Mouse (Mus musculus) thymus, postnatal 10 days (tissue): ENCODE results near the gene Hps3.
A peak's percentile ranks its signal among the peaks of the same experiment; 100 is the strongest.
"Not testable (repeated sequence)": the region's sequence is repeated elsewhere in the genome, so short reads cannot be mapped to it uniquely, and the experiment has no call there.

Source experiments
- DNase-seq, 2 experiments: peaks; one replicate each; pipeline ENCODE4 v3.0.0; 2021; ENCODE audit warnings: low spot score in 2 of 2

The Hps3 gene

GRCm38 (mm10) chr3:20034719-20035404 lies at the start of gene Hps3:
Gene Hps3, minus strand, starts transcription at chr3:20035315.
- DNase-seq, result peak; percentile 76

DNA sequence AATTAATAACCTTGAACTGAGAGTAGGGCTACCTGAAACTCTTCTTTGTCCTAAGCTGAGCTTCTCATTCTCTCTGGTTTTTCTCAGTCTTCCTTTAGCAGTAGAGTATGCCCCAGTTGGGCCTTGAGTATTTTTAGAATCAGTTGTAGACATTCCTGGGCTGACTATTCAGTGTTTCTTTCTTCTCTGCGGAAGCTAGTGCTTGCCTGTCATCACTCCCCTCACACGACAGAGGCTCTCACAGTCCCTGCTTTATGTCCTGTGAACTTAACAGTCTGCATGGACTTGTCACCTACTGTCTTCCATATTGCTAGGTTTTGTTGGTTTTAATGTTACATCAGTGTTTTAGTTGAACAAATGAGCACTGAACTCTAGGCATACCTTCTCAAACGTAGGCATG lies 47.0 kb upstream of the Hps3 start:
- no peak for DNase-seq

DNA sequence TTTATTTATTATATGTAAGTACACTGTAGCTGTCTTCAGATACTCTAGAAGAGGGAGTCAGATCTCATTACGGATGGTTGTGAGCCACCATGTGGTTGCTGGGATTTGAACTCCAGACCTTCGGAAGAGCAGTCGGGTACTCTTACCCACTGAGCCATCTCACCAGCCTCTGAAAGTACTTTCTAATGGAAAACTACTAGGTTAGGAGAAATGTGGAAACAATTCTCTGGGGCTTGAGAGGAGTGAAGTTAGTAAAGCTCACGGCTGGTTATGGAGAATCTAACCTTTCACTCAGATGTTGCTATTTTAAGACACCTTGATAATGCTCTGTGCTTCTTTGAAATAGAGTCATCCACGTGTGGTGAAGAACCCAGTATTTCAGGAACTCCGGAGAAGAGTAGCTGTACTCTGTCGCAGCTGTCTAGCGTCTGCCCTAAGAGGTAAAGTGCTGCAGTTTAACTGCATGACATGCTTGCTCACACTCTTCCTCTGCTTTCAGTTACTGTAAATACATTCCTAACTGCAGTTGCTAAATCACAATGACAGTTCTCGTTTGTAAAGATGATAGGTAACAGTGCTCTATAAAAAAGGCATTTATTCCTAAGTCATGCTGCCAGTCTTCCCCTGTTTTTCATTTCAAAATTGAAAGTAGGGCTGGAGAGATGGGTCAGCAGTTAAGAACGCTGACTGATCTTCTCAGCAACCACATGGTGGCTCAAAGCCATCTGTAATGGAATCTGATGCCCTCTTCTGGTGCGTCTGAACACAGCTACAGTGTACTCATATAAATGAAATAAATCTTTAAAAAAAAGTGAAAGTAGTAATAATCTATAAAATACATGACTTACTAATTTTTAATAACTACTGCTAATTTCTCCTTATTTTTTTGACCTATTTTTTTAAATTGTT lies 41.3 kb upstream of the Hps3 start:
- DNase-seq, result no peak

- DNase-seq, result no peak
Measured at GRCm38 (mm10) chr3:20058197-20058541, 23.1 kb upstream of the Hps3 start.

GRCm38 (mm10) chr3:20057306-20058196 lies 22.4 kb upstream of the Hps3 start, which contains the start of gene Hltf:
Gene Hltf, plus strand, starts transcription at chr3:20057811.
- DNase-seq, result peak; percentile 89 to 92

DNA sequence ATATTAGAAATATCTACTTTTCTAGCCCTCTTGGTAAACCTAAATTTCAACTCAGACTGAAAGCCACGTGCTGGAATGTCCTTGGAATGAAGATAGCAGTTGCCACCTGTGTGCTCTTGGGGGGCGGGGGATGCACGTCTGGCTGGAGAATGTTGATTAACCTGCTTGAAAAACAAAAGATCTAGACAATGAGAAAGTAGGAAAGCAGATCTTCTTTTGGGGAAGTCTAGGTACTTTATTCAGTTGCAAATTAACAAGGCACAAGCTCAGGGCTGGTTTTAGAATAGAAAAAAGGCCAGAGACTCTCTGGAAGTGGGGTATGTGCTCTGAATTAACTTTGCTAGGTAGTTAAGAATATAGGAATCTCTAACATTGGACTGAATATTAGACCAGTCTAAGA lies 9.6 kb upstream of the Hps3 start:
- not testable (repeated sequence) for DNase-seq

DNA sequence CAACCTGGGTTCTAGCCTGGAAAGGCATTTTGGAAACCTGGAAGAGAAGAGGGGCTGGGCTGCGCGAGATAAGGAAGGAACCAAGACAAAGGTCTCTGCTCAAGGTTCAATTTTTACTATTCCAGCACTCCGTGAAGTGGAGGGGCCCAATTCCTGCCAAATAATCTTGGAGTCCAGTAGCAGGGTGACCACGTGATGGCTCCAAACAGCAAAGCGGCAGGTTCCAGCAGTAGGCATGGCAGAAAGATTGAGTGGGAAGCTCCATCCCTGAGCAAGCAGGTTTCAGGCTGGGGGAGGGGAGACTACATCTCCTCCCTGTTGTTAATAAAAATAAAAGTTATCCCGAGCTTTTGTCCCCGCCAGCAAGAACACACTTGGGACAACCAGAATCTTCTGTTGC lies 6.3 kb upstream of the Hps3 start:
- not testable (repeated sequence) for DNase-seq

- DNase-seq, result no peak
Measured at GRCm38 (mm10) chr3:20036069-20036468, 954 bp upstream of the Hps3 start.

GRCm38 (mm10) chr3:20033761-20034718 lies 1.1 kb downstream of the Hps3 start:
- no peak for DNase-seq

GRCm38 (mm10) chr3:20030807-20031206 lies 4.3 kb downstream of the Hps3 start:
- no peak for DNase-seq

GRCm38 (mm10) chr3:20028640-20029039 lies 6.5 kb downstream of the Hps3 start:
- DNase-seq, result no peak

GRCm38 (mm10) chr3:20027788-20028187 lies 7.3 kb downstream of the Hps3 start:
- no peak for DNase-seq

GRCm38 (mm10) chr3:20026996-20027689 lies 8.0 kb downstream of the Hps3 start:
- DNase-seq, result no peak

DNA sequence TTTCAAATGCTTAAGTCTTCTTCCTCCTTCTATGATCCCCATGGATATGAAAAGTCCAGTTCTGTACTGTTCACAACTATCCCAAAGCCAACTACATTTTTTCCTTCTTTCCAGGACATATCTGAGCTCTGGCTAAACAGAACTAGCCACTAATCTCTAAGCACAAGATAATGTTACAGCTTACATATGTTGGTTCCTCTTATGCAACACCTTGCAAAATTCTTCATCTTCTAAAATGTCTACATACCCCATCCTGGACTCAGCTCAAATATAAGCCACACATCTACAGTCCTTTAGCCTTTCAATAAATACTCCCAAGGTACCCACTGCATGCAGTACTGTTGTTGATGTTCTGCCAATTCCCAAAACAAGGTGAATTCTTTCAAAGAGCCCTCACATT lies 8.6 kb downstream of the Hps3 start:
- DNase-seq, result no peak

DNA sequence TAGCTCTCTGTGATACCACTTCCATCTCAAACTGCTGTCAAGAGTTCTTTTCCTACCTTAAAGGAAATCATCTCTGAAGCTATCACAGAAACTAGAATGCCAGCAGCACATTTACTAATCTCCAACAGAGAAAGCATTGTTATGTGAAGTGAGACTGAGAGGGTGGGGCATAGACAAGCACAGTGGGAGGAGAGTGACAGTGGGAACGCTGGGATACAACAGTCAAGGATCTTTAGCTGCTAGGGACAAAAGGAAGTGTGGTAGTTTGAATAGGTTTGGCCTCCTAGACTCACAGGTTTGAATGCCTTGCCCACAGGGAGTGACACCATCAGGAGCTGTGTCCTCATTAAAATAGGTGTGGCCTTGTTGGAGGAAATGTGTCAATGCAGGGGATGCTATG lies 11.3 kb downstream of the Hps3 start:
- no peak for DNase-seq

DNA sequence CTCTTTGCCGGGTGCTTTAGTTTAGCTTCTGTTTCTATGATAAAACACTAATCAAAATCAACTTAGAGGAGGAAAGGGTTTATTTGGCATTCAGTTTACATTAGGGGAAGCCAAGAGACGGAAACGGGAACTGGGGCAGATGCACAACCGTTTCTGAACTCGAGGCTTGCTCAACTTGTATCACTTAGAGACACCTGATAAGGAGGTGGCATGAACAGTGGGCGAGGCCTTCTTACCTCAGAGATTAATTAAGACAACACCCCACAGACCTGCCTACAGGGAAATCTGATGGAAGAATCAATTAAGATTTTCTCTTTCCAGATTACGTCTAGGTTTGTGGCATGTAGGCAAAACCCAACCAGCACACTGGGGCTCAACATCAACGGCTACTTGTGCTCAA lies 17.0 kb downstream of the Hps3 start:
- no peak for DNase-seq

DNA sequence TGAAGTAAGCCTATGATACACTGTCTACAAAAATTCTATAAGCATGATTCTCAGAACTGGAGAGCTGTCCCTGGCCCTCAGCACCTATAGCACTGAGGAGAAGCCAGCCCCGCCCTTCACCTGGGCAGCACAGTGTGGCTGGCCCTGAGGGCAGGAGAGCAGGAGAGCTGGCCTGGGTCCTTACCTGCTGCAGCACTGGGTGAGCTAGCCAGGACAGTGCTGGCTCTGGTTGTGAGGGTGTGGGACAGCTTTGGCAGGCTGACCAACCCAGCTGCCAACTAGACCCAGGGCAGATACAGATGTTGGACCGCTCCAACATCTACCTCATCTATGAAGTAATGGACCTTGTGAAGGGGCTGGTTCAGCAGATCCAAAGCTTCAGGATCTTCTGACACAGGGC lies 20.7 kb downstream of the Hps3 start:
- DNase-seq, result no peak

DNA sequence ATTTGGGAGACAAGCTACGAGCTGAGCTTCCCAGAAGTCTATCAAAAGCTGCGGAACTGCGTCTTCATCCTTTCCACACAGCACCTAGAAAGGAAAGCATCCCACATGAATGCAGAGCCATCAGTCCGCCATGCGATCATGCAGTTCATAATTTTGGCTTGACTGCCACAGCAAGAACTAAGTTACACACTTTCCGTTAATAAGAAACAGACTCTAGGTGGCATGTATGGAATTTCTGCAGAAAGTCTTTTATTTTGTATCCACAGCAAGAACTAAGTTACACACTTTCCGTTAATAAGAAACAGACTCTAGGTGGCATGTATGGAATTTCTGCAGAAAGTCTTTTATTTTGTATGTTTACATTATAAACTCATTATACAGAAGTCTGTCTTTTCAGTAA lies 24.2 kb downstream of the Hps3 start:
- not testable (repeated sequence) for DNase-seq

DNA sequence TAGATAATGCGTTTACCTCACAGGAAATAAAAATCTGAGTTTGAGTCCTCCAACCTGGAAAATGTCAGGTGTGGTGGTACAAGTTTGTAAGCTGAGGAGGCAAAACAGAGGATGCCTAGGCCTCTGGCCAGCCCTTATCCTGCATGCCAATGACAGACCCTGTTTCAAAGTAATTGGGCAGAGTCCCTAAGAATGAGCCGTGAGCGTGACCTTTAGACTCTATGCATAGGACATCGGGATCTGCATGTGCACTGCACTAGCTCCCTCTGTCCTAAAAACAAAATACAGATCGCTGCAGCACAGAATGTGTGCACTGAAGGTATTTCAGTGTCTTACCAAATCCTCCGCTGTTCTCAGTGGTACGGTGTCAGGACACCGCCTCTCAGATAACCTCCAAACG lies 24.7 kb downstream of the Hps3 start:
- no peak for DNase-seq

- DNase-seq, result no peak
Measured at GRCm38 (mm10) chr3:20007759-20008158, 27.4 kb downstream of the Hps3 start.
